Mouse (Mus musculus): ENCODE measurements around the gene Xpo5. TPM values are rescaled to one million over a fixed set of nuclear protein-coding genes. Genes with fewer than 3 reads are reported as not detected.

Gene Xpo5
- 10.1 and 10.3 TPM in 2 replicates for polyA plus RNA-seq (2015; fragmentation: Nextera tagmentation; extraction: Ambion mirVana)

DNA sequence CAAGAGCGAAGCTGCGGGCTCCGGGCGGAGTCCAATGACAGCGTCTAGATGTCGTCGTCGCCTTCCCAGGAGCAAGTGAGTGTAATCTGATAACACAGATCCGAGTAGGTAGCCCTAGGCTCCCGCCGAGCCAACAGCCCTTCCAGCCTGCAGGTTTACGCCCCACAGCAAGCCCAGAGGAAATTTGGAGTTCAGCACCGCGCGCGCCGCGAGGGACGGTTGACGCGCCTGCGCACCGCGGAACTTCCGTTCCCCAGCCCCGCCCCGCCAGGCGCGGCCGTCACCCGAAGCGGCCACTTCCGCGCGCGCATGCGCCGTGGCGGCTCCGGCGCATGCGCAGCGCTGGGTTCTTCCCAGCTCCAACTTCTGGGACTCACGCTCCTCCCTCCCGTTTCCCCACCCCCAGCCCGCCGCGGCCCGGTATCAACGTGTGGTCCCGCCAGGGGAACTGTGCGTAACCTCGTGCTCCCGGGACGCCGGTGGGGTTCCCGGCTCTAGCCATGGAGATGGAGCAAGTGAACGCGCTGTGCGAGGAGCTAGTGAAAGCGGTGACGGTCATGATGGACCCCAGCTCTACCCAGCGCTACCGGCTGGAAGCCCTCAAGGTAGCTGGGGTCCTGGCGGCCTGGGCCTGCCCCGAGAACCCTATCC is at the start of gene Xpo5, which contains the start of gene Polh:
Gene Xpo5 (plus strand): TSS at position 362 of the 651 bp plus-strand sequence.
Gene Polh (minus strand): TSS at position 225 of the 651 bp plus-strand sequence.

DNA sequence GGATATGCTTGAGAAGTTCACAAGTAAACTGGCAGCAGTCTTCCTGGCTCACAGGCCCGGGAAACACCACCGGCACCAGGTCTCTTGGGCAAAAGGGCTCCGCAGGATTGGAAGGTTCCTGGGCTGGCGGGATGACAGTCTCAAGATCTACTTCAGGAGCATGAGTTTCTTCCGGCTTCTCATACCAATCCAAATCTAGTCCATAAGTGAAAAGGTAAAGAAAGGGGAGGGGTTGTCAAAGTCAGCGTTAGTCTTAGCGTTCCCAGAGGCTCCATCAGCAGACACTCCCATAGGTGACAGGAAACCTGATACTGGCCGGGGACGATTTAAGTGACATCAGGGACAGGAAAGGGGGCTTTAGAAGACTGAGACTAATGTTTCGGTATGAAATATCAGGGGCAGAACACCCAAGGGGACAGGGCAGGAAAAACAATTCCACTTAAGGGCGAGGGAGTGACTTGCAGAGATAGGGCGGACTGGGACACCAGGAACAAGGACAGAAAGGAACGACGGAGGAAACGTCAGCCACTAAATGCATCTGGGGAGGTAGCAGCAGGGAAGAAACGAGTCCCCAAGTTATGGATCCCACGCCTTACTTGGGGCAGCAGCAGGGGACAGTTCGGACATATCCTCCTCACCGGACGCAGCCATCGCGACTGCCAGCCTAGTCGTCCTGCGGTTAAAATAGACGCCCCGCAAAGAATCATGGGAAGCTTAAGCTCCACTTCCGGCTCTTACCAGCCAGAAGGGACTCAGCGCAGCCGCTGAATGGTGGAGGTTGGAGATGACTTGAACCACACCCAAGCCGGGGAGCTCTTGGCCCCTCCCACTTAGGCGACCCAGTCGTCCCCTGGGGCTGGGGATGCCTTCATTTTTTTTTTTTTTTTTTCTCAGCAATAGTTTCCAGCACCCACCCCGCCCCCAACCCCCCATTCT is 49.5 kb upstream of the Xpo5 start, which contains the start of gene Mad2l1bp:
Gene Mad2l1bp (minus strand): TSS at position 707 of the 936 bp plus-strand sequence.

DNA sequence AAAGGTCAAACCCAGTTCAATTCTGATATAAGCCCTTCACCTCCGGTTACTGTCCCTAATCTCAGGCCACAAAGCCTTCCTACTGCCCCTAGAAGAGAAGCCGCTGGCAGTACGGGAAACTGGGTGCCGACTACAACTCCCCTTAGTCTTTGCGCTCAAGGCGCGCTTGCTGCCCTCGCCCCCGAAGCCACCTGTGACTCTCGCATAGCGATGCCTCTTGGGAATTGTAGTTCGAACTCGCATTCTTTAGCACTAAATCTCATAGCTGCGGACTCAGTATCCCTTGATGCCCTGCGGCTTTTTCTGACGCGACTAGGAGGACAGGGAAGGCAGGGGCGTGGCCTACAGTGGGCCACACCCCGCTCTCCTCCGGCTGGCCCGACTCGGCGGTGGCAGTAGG is 41.9 kb upstream of the Xpo5 start, which contains the start of gene Gtpbp2:
Gene Gtpbp2 (plus strand): TSS at position 347 of the 400 bp plus-strand sequence.

DNA sequence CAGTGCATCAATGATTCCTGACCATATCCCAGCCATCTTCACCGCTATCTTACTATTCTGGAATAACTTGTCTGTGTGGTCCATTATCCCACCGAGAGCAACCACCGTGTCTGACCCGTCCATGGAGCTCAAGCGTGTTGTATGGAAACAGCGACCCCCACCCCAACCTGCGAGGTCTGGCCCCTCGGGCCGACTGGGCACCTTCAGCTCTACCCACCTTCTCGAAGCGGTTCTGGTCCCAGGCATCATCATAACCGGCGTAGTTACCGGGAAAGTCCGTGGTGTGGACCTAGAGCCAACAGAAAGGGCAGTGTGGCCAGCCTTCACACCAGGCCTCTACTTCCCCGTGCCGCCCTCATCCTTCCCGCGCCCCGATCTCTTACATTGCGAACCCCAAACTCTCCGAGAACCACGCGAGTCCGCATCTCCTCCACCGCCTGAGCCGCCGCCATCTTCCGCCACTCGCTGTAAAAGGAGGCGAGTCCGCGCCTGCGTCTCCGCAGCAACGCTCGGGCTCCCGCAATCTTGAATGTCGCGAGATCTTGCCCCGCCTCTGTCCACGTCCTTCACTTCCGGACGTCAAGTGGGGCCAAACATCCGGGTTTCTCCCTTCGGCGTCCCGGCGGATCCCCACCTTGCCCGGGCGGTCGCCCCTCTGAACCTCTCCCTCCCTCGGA is 45.1 kb downstream of the Xpo5 start, which contains the start of the genes Polr1c and Yipf3:
Gene Polr1c (minus strand): TSS at position 543 of the 677 bp plus-strand sequence.
Gene Yipf3 (plus strand): TSS at position 569 of the 677 bp plus-strand sequence.

DNA sequence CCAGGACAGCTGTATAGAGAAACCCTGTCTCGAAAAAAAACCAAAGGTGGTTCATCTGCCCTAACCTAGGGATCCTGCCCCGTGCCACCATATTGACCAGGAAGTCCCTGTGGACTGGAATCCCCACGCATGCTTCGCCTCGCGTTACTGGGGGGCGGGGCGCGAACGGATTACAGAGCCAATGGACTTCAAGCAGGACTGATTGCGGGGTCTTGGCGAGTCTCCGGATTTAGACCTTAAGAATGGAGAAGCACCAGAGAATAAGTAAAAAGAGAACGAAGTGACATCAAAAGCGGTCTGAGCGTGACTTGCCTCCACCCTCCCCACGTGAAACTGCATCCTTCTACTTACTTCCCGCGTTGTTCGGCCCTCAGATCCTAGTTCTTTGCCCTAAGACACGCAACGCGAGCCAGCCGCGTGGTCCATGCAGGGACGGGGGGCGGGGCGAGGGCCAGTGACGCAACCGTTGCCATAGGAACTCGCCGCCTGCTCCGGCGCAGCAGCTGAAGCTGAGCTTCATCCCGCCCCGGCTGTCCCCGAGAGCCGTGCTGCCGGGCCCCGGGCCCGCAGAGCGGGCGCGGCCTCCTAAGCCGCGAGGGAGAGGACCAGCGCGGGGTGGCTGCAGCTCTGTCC is 51.0 kb downstream of the Xpo5 start, which contains the start of gene Lrrc73:
Gene Lrrc73 (plus strand): TSS at position 80 of the 633 bp plus-strand sequence.

DNA sequence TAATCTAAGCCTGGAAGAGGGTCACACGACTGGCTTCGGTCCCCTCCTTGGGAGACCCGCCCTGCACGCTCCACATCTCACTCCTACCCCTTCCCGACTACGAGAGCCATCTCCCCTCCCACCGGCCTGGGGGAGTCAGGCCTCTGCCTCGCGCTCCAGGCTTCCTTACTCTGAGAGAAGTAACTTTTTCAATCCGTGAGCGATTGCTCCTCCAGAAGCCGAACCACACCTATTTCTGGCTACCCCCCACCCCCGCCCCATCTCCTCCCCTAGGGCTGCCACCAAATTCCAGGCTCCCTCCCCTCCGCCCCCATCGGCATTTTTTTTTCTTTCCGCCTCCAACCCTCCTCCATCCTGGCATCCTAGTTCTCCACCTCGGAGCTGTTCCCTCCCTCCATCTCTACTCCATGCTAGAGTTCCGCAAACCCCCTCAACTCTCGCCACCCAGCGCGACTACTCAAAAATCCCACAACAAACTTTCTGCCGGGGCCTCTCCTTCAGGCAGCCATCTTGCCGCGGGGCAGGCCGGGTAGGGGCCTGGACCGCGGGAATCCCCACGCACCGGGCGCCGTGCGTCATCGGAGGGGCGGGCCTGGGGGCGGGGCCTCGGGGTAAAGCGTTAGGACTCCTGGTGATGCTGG is 80.0 kb downstream of the Xpo5 start, which contains the start of gene Tjap1:
Gene Tjap1 (minus strand): TSS at position 544 of the 641 bp plus-strand sequence.

MicroRNAs within 50 kb of the gene (microRNA counts, 519-probe panel; counts per million panel counts)
- microRNA mmu-miR-693-3p, result 296 counts per million, percentile 58 among the panel's probes with 10 or more counts
- 296 counts per million, percentile 58 among the panel's probes with 10 or more counts for microRNA mmu-miR-693-5p

Small RNAs within 50 kb of the gene (microRNA-seq; reads per million reads assigned to microRNA genes)
- gene Mir693, result 0 to 0.30 reads per million in 2 experiments

Other genes starting within 250 kb of the Xpo5 start
- gene Vegfa, start 170.4 kb upstream of the Xpo5 start, polyA plus RNA-seq (2015; fragmentation: Nextera tagmentation; extraction: Ambion mirVana), result 3.3 and 4.9 TPM in 2 replicates
- gene Mrps18a, start 91.8 kb upstream of the Xpo5 start, polyA plus RNA-seq (2015; fragmentation: Nextera tagmentation; extraction: Ambion mirVana), result 126 and 133 TPM in 2 replicates
- gene Rsph9, start 58.6 kb upstream of the Xpo5 start, polyA plus RNA-seq (2015; fragmentation: Nextera tagmentation; extraction: Ambion mirVana), result 1.5 and 2.6 TPM in 2 replicates
- gene Mad2l1bp, start 49.2 kb upstream of the Xpo5 start, polyA plus RNA-seq (2015; fragmentation: Nextera tagmentation; extraction: Ambion mirVana), result 26.5 and 27.4 TPM in 2 replicates
- 19.9 and 22.5 TPM in 2 replicates for gene Gtpbp2, start 41.8 kb upstream of the Xpo5 start, polyA plus RNA-seq (2015; fragmentation: Nextera tagmentation; extraction: Ambion mirVana)
- 9.0 and 9.6 TPM in 2 replicates for gene Polh, start 137 bp upstream of the Xpo5 start, polyA plus RNA-seq (2015; fragmentation: Nextera tagmentation; extraction: Ambion mirVana)
- 31.5 and 31.7 TPM in 2 replicates for gene Polr1c, start 45.3 kb downstream of the Xpo5 start, polyA plus RNA-seq (2015; fragmentation: Nextera tagmentation; extraction: Ambion mirVana)
- gene Yipf3, start 45.3 kb downstream of the Xpo5 start, polyA plus RNA-seq (2015; fragmentation: Nextera tagmentation; extraction: Ambion mirVana), result 92.1 and 98.5 TPM in 2 replicates
- gene Lrrc73, start 50.7 kb downstream of the Xpo5 start, polyA plus RNA-seq (2015; fragmentation: Nextera tagmentation; extraction: Ambion mirVana), result 0.44 and 0.71 TPM in 2 replicates
- 40.6 and 41.4 TPM in 2 replicates for gene Tjap1, start 80.2 kb downstream of the Xpo5 start, polyA plus RNA-seq (2015; fragmentation: Nextera tagmentation; extraction: Ambion mirVana)
- 3.2 and 3.7 TPM in 2 replicates for gene Dlk2, start 94.6 kb downstream of the Xpo5 start, polyA plus RNA-seq (2015; fragmentation: Nextera tagmentation; extraction: Ambion mirVana)
- 2.7 and 2.8 TPM in 2 replicates for gene Abcc10, start 125.6 kb downstream of the Xpo5 start, polyA plus RNA-seq (2015; fragmentation: Nextera tagmentation; extraction: Ambion mirVana)
- 4.8 and 5.7 TPM in 2 replicates for gene Zfp318, start 180.9 kb downstream of the Xpo5 start, polyA plus RNA-seq (2015; fragmentation: Nextera tagmentation; extraction: Ambion mirVana)
- 0.96 and 2.6 TPM in 2 replicates for gene Crip3, start 226.1 kb downstream of the Xpo5 start, polyA plus RNA-seq (2015; fragmentation: Nextera tagmentation; extraction: Ambion mirVana)
- not detected in 2 replicates for gene Slc22a7, start 235.7 kb downstream of the Xpo5 start, polyA plus RNA-seq (2015; fragmentation: Nextera tagmentation; extraction: Ambion mirVana)

Data from skeletal muscle tissue, postnatal 0 days (tissue).